Mouse (Mus musculus): ENCODE data around the gene Tmem45a. TPM values are rescaled to one million over a fixed set of nuclear protein-coding genes. Genes with fewer than 3 reads are reported as not detected.

Tmem45a gene
- polyA plus RNA-seq, 1 experiment from 2014 or later = 33.7 TPM

Other genes with a start within 250 kb of the Tmem45a start
- gene Tfg, start 168.7 kb downstream of the Tmem45a start, polyA plus RNA-seq (2015; fragmentation: Nextera tagmentation; extraction: Ambion mirVana) = 152 and 154 TPM in 2 replicates
- not detected in 2 replicates for gene Adgrg7, start 90.3 kb downstream of the Tmem45a start, polyA plus RNA-seq (2015; fragmentation: Nextera tagmentation; extraction: Ambion mirVana)
- gene Lnp1, start 41.9 kb upstream of the Tmem45a start, polyA plus RNA-seq (2015; fragmentation: Nextera tagmentation; extraction: Ambion mirVana) = not detected in 2 replicates
- gene Tmem45a2, start 185.2 kb upstream of the Tmem45a start, polyA plus RNA-seq (2015; fragmentation: Nextera tagmentation; extraction: Ambion mirVana) = 0.09 and 0.13 TPM in 2 replicates
- 39.2 and 44.4 TPM in 2 replicates for gene Tomm70a, start 235.5 kb upstream of the Tmem45a start, polyA plus RNA-seq (2015; fragmentation: Nextera tagmentation; extraction: Ambion mirVana)

Measured in kidney, embryonic 16.5 days (tissue).